Mouse (Mus musculus): ENCODE data around the gene Cdc37.
A peak's percentile ranks its signal among the peaks of the same experiment; 100 is the strongest.

Gene Cdc37

DNA sequence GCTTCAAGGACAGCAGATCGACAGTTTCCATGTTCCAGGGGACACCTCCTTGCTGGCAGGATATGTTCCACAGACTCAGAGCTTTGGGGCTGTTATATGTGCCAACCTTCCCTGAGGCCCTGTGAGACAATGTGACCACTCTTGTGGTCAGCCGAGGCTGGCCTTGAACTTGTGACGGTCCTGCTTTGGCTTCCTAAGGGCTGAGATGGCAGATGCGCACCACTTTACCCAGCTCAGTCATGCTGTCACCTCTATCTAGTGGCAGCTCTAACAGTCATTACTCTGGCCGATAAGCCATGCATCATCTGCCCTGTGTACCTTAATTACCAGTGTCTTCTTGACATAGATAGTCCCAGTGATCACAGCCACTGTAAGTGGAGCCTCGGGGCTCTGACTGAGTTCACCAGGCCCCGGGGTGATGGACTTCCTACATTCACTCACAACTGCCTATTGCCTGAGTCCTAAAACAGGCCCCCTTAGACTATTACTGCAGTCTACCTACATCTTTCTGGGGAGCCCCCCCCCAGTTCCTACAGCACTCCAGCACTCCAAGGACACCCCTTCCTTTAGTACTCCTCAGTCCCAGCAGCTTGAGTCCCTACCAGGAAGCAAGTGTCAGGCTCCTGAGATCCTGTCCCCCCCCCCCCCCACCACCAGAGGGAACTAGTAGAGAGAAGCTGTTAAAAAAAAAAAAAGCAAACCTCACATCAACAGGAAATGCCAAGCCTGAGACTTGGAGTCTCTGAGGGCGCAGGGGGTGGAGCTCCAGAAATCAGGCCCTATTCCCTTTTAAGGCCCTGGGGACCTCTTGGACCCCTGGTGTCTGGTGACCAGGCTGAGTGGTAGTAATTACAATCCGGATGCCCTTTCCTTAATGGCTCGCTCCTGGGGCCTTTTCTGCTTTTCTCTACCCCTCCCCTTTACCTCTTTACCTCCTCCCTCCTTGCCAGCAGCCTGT, 17.6 kb upstream of the Cdc37 start:
- DNase-seq (ENCODE audit: low read depth, low spot score): no peak

DNA sequence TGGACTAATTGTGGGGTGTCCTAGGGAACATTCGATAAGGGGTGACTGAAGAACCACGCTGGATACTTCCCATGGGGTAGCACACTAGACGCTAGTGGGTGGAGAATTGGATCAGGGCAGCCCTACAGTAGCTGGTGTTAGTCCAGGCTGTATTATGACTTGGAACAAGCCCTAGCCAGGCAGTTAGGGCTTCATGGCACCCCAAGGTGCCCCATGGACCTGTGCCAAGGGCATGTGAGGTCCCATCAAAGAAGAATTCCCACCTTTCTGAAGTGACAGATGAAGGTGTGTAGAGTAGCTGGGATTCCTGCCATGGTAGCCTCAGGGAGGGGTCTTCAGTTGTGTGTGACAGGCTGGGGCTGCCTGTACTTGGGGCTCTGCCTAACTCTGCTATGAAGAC, 16.7 kb upstream of the Cdc37 start:
- no peak for DNase-seq (ENCODE audit: low read depth, low spot score)

DNA sequence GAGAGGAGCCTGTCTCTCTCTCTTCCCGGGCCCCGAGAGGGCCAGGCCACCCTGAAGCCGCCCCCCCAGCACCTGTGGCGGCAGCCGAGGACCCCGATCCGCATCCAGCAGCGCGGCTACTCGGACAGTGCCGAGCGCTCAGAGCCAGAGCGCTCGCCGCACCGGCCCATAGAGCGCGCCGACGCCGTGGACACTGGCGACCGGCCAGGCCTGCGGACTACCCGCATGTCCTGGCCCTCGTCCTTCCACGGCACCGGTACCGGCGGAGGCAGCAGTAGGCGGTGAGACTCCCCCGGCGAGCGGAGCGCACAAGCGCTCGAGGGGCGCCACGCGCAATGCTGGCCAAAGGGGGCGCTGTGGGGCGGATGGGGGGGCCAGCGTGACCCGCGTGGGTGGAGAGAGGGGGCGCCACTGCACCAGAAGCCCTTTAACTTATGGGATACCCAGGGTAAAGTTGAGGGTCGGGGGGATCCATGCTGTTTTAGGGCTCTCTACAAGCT, 16.2 kb upstream of the Cdc37 start:
- DNase-seq (ENCODE audit: low read depth, low spot score): no peak

DNA sequence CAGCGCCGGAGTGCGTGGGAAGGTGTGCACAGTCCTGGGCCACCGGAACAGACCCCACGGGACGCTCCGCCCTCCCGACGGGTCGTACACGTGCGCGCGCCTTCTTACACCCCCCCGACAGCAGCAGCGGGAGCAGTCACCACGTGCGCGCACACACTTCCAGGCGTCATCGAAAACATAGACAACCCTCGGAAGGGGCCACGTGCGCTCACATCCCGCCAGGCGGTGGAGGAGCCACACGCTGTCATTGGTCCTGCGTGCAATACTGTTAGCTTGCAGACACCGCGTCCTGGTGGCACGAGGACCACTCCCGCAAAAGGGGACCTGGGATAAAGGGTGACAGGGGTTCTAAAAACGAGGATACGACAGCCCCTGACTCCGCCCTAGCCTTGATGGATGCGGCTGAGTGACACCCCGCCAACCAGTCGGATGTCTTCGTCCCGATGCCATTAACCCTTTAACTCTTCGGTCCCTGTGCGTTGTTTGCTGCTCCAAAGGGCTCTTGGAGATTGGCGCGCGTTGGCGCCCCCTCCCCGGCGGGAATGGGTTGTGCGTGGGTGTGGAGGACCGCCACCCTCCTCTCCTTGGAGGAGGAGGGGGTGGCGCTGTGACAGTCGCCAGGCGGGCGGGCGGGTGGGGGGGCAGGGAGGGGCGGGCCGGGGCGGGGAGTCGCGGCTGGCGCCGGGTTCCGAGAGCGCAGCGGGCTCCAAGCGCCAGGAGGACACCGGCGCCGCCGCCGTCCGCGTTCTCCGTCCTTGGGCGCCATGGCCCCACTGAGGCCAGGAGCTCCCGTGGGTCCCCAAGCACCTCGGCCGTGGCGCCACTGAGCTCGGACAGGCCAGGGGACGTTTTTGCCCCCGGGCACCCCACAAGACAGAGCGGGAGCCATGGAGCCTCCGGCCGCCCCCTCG, 15.5 kb upstream of the Cdc37 start, which contains the start of gene Pde4a:
Pde4a (plus strand) TSS at position 674 of the 911 bp plus-strand sequence.
- DNase-seq (ENCODE audit: low read depth, low spot score): no peak

DNA sequence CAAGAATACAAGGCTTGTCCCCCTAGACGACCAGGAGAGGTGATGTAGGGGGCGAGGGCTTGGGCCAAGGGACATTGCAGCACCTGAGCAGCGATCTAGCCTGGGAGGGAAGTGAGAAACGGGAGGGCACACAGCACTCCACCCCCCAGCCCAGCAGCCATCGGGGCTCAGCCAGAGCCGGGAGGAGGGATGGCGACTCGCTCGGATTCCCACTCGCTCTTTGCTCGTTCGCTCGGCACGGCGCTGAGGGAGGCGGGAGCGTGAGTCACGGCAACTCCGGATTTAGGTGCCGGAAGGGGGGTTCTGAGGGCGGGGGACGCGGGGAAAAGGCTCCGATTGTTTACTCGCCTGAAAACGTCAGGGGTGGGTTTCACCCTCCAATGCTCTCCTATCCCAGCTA, 14.3 kb upstream of the Cdc37 start:
- DNase-seq (ENCODE audit: low read depth, low spot score): no peak

DNA sequence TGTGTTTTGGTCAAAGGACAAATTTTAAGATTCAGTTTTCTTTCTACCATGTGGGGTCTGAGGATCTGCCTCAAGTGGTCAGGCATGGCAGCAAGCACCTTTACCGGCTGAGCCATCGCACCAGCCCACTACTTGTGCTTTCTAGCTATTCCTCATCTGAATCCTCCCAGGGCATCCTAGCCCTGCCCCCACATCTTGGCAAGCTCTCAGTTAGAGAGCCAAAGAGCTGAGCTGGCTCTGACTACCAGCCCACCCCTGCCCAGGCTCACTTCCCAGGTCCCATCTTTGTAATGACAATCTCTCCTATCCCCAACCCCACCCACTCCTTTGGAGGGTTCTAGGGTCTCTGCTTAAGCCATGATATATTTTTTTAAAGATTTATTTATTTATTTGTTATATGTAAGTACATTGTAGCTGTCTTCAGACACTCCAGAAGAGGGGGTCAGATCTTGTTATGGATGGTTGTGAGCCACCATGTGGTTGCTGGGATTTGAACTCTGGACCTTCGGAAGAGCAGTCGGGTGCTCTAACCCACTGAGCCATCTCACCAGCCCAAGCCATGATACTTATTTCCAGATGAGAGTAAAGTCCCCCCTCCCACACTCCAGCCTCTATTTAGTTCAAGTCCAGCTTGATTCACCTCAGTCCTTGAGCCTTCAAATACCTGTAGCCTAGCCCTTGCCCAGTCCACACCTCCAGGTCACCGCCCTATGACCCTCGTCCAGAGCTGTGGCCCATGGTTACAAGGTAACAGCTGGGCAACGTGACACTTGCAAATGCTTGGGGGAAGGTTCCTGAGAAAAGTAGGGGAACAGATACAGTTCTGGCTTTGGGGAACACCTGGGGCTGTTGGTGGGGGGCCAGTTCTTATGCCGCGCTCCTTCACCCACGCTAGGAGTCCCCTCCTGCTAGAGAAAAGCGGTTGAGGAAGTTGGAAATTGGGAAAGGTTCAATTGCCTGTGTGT, 13.6 kb upstream of the Cdc37 start:
- no peak for DNase-seq (ENCODE audit: low read depth, low spot score)

DNA sequence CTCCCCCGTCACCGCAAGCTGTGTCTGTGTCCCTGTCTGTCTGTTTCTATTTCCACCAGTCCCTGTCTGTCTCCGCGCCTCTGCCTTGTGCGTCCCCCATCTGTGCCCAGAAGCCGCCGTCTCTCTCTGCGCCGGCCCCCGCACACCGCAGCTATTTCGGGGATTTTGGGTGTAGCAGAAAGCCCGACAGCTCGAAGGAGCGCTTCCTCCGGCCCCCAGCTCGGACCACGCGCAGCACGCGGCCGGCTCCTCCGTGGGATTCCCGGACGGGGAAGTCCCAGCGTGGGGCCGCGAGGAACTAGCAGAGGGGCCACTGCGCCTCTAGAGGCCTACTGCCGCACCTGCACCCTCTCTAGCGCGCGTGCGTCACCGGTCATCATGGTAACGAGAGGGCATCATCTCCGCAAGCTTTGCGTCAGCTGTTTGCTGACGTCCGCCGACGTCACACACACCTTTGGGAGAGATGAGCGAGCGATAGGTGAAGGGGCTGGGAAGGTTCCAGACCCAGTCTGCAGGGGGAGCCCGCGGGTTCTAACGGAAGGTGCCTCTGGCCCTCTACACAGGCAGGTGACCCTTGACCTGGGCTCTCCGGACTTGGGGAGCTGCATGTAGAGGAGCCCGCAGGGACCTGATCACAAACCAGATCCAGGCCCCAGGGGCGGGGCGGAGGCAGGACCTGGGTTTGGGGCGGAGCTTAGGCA, 11.6 kb upstream of the Cdc37 start:
- DNase-seq (ENCODE audit: low read depth, low spot score): peak; percentile 64

DNA sequence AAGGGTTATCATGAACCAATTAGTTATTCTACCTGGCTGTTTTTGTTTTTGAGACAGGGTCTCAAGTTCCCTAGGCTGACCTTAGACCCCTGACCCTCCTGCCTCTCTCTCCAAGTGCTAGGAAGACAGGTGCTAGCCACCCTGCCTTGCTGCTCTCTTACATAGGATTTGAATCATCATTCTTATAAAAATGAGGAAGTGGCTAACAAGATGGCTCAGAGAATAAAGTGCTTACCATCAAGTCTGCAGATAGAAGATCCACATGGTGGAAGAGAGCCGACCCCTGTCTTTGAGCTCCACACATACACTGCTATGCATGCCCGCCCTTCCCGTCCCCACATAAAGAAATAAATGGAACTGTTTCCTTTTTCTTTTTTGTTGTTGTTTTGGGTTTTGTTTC, 5.0 kb upstream of the Cdc37 start:
- DNase-seq (ENCODE audit: low read depth, low spot score): no peak

DNA sequence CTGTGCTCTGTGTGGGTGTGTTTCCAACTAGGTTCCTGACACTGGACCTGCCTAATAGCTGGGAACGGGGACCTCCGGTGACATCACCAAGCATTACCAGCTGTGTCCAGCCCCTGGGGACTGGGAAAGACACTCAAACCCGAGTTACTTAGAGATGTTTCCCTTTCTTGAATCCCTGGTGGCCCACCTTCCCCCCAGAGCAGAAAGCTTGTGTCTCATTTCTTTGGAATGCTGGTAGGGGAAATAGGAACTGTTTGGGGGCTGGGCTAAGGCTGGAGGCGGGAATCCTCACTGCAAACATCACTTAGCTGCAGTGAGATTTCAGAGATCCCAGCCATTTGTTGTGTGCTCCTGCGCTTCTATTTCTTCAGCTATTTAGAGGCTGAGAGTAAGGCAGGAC, 4.1 kb upstream of the Cdc37 start:
- DNase-seq (ENCODE audit: low read depth, low spot score): no peak

DNA sequence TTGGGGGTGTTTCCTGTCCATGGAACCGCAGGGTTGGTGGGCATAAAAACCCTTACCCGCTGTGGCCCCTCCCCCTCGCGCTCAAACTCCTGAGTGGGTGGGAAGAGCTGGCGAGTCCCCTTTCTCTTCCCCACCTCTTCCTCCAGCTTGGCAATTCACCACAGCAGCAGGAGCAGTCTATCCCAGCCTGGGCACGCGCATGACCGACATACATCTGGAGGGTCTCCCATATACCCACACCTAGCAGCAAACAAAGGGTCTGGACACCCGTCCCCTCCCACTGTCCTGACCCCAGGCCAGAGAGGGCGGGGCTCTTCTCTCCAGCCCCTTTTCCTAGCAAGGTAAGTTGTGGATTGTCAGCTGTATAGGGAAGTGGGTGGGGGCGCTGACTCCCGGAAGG, 3.5 kb upstream of the Cdc37 start:
- DNase-seq (ENCODE audit: low read depth, low spot score): no peak

DNA sequence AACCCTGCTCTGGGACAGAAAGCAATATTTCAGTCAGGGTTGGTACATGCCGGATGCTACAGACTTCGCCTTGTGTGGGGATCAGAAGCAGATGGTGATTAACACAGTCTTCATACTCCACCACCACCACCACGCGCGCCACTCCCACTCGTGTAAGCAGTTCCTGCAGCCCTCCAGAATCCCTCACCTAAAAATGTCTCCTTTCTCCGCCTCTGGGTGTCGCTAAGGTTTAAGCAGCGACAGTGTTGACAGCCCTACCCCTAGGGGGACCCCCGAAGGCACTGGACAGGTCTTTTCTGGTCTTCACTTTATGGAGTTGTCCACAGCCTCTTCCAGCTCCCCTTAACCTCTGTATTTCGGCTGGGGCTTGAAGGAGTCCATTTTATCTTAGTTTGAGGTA, 2.9 kb upstream of the Cdc37 start:
- DNase-seq (ENCODE audit: low read depth, low spot score): no peak

DNA sequence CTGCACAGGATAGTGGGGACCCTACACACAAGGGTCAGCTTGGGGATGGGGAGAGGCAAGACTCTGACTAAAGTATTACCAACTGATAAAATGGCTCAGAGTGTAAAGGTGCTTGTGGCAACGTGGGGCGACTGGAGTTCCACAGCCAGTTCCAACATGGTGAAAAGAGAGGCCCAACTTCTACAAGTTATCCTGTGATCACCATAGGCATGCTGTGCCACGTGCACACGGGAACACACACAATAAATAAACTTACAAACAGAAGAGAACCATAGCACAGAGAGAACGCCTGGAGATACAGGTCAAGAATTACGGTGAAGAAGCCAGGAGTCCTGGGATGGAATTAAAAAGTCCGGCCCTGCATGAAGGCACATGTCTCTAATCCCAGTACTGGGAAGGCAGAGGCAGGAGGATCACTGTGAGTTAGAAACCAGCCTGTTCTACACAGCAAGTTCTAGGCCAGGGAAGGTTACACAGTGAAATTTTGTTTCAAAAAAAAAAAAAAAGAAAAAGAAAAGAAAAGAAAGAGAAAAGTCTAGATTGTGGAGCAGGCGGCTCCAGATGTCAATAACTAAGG, 617 bp downstream of the Cdc37 start:
- no peak for DNase-seq (ENCODE audit: low read depth, low spot score)

DNA sequence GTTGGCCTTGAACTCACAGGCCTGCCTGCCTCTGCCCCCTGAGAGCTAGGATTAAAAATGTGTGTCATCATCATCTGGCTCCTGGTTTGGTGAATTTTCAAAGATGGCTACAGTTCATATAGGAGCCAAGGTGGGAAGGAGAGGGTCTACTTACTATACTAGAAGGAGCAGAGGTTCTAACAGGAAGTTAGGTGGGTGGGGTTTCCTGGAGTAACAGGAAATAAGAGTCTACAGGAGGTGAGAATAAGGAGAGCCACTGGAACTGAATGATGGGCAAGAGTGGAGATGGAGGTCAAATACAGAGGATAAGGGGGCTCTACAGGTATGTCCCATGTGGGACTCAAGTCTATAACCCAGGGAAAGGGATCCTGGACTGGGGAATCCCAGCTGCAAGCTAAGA, 1.4 kb downstream of the Cdc37 start:
- no peak for DNase-seq (ENCODE audit: low read depth, low spot score)

DNA sequence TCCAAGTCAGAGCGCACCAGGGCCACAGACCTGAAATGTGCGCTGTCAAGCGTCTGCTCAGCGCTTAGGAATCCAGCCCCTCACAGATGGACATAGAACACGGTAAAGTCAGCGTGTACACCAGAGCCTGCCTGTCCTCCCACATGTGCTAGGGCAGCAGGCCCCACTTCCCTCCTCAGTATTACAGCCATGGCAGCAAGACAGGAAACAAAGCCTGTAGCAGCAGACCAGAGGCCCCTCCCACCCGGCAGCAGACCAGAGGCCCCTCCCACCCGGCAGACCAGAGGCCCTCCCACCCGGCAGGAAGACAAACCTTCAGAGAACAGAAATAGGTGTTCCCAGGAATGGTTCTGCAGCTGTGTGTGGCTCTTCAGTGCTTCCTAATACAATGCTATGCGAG, 3.1 kb downstream of the Cdc37 start:
- DNase-seq (ENCODE audit: low read depth, low spot score): no peak

DNA sequence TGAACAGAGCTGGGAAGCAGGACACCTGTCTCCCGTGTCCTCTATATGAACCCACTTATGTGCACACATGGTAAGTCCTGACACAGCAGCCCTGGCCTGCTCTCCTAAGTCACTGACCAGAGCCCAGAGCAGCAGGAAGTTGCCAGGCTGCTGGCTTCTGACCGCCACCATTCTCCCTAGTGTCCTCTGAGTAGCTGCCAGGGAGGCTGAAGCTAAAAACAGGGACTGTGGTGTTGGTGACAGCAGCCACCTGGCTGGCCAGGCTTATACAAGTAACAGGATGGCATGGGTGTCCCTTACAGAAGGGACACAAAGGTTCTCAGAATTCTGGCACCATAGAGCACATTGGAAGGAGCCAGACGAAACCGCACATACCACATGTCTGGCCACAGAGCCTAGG, 4.4 kb downstream of the Cdc37 start:
- DNase-seq (ENCODE audit: low read depth, low spot score): peak; percentile 78

DNA sequence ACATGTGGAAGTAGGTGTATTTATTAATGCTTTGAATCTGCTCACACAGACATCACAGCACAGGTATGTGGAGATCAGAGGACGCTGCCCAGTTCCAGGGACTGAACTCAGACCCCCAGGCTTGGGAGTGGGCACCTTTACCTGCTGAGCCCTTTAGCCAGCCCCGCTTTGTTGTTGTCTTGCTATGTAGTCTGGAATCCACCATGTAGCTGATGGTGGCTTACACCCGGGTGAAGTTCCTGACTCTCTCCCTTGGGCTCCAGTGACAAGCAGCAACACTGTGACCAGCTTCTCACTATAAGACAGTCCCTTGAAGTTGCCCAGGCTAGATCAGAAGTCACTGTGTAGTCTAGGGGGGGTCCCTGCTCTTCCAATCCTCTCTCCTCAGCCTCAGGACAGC, 5.4 kb downstream of the Cdc37 start:
- no peak for DNase-seq (ENCODE audit: low read depth, low spot score)

DNA sequence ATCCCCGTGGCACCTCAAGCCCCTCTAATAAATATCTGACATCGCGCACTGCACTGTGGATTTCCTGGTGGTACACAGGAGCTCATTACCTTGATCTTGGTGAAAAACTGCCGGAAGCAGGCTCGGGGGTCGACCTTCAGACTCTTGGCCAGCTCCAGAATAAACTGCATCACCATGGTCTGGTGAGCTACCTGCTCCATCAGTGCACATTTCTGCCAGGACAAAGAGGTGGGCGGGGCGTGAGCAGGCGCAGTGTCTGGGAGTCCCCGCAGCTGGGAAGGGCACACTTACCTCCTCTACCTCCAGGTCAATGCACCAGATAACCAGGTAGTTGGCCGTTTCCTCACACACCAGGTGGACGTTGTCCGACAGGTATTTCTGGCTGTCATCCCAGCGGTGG, 7.9 kb downstream of the Cdc37 start:
- DNase-seq (ENCODE audit: low read depth, low spot score): no peak

DNA sequence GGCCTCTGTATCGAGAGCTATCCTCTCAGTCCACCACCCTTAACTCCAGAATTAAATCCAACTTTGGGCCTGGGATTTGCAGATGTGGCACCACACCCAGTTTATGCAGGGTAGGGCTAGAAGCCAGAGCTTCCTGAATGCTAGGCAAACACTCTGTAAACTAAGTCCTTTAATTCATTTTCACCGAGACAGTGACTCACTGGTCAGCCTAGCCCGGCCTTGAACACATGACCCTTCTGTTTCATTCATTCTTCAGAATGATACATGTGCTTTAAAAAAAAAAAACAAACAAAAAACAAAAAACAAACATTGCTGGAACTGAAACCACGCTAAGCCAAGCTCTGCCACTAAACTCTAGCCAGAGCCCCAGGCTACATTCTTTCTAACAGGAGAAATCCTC, 11.4 kb downstream of the Cdc37 start:
- DNase-seq (ENCODE audit: low read depth, low spot score): no peak

DNA sequence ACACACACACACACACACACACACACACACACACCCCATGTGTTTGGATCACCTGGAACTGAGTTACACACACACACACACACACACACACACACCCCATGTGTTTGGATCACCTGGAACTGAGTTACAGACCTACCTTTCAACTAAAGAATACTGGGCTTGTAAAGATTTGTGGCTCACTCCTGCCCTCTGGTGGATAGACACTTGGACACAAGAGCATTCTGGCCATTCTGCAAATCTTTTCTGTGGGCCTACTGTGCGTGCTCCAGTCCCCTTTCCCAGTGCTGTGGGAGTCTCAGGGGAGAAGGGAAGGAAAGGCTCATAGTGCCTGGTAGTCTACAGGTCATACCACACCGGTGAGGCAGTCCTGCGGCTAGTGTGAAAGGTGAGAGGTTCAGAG, 12.6 kb downstream of the Cdc37 start:
- DNase-seq (ENCODE audit: low read depth, low spot score): peak; percentile 47

DNA sequence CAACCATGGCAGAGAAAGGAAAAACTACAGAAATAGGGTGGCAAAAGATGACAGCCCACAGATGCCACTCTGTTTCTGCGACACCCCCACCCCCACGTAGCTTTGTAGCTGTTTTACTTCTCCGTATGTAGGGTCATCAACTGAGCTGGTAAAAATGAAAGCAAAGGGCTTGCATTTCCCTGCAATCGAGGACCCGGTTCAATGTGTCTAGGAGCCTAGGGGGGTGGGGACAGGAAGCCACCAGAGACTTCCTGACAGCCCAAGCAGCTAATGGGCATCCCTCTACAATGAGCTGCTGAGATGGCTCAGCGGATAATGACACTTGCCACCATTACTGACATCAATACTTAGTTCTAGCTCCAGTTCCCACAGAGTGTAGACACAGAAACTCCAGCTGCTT, 13.4 kb downstream of the Cdc37 start:
- no peak for DNase-seq (ENCODE audit: low read depth, low spot score)

Measured in skeletal muscle tissue, adult 2 months (tissue).